Mouse (Mus musculus) gastrocnemius, adult 2 months (tissue): ENCODE results near the gene Lgals7. TPM values are rescaled to one million over a fixed set of nuclear protein-coding genes. Genes with fewer than 3 reads are reported as not detected.
A peak's percentile ranks its signal among the peaks of the same experiment; 100 is the strongest.

Source experiments
- DNase-seq: peaks from one replicate; pipeline ENCODE4 v3.0.0; 2022
- H3K27ac ChIP-seq: fragments of 200-600 bp; 2 replicates; pipeline ENCODE4 v1.8.1; 2022; ENCODE audit warnings: mild to moderate bottlenecking
- H3K4me3 ChIP-seq: fragments of 200-600 bp; 2 replicates; pipeline ENCODE4 v1.8.1; 2022; ENCODE audit warnings: mild to moderate bottlenecking, moderate library complexity
- CTCF ChIP-seq: fragments of 200-600 bp; IDR thresholded peaks from 2 replicates; pipeline ENCODE4 v1.8.1; 2022; ENCODE audit warnings: antibody characterized with exemption, mild to moderate bottlenecking, moderate library complexity
- intact Hi-C: fragments of 180-260 bp; cut with DNase I; formaldehyde crosslinking; loops from one replicate; pipeline ENCODE4 v1.15.1; 2025
- long read RNA-seq, 2 experiments: library from polyadenylated mRNA; stranded (forward); transcript quantifications; one replicate each; pipeline ENCODE4 v2.0.0; 2021
- total RNA-seq, 2 experiments: library from RNA; stranded (reverse); gene quantifications; 2 replicates each; pipeline ENCODE4 v1.2.3; 2021

The Lgals7 gene
- not detected for total RNA-seq
- long read RNA-seq, experiment 1 = 0 reads
- long read RNA-seq, experiment 2 = 0 reads

- intact Hi-C loops = no loop called here
- H3K4me3 ChIP-seq = no peak within 1 kb of the TSS
- no peak within 1 kb of the TSS for H3K27ac ChIP-seq
- no peak for DNase-seq
- no peak for TF ChIP-seq CTCF
Measured at GRCm38 (mm10) chr7:28863540-28863939, at the start of gene Lgals7. Gene Lgals7 (plus strand): TSS chr7:28863853.

GRCm38 (mm10) chr7:28814306-28815034 is 49.2 kb upstream of the Lgals7 start:
- intact Hi-C loops = no loop called here
- no peak for DNase-seq
- no peak overlapping the region for H3K27ac ChIP-seq
- no peak overlapping the region for H3K4me3 ChIP-seq
- TF ChIP-seq CTCF = no peak

GRCm38 (mm10) chr7:28815230-28815629 is 48.4 kb upstream of the Lgals7 start:
- intact Hi-C loops = no loop called here
- DNase-seq = no peak
- Histone ChIP-seq H3K27ac (no peak overlapping the region), H3K4me3 (no peak overlapping the region)
- TF ChIP-seq CTCF = no peak

GRCm38 (mm10) chr7:28816201-28816600 is 47.5 kb upstream of the Lgals7 start:
- no peak for TF ChIP-seq CTCF
- Histone ChIP-seq H3K4me3 (0 out of 2 replicates have a peak overlapping the region, but pooled peaks have one; percentile 15), H3K27ac (0 out of 2 replicates have a peak overlapping the region, but pooled peaks have one; percentile 16)
- no peak for DNase-seq
- intact Hi-C loops = no loop called here

GRCm38 (mm10) chr7:28816920-28817319 is 46.7 kb upstream of the Lgals7 start:
- intact Hi-C loops = no loop called here
- no peak for DNase-seq
- Histone ChIP-seq H3K4me3 (no peak overlapping the region), H3K27ac (no peak overlapping the region)
- TF ChIP-seq CTCF = no peak

- H3K4me3 ChIP-seq = no peak overlapping the region; the same call in 1 of the 2 replicates
- TF ChIP-seq CTCF = no peak
- H3K27ac ChIP-seq = 0 out of 2 replicates have a peak overlapping the region, but pooled peaks have one; percentile 8
- no peak for DNase-seq
- intact Hi-C loops = no loop called here
Measured at GRCm38 (mm10) chr7:28817524-28817923, 46.1 kb upstream of the Lgals7 start.

GRCm38 (mm10) chr7:28817957-28818356 is 45.7 kb upstream of the Lgals7 start:
- Histone ChIP-seq H3K4me3 (no peak overlapping the region; the same call in 1 of the 2 replicates), H3K27ac (0 out of 2 replicates have a peak overlapping the region, but pooled peaks have one; percentile 8)
- no peak for DNase-seq
- intact Hi-C loops = no loop called here
- no peak for TF ChIP-seq CTCF

GRCm38 (mm10) chr7:28818436-28818835 is 45.2 kb upstream of the Lgals7 start:
- H3K27ac ChIP-seq = no peak overlapping the region
- no peak for DNase-seq
- no peak overlapping the region for H3K4me3 ChIP-seq

GRCm38 (mm10) chr7:28818861-28819452 is 44.7 kb upstream of the Lgals7 start:
- peak overlapping the region; percentile 31; the same call in 1 of the 2 replicates for H3K27ac ChIP-seq
- intact Hi-C loops = no loop called here

More at GRCm38 (mm10) chr7:28818436-28818835, 45.2 kb upstream of the Lgals7 start:
- intact Hi-C loops = no loop called here
- TF ChIP-seq CTCF = no peak

GRCm38 (mm10) chr7:28819571-28819970 is 44.1 kb upstream of the Lgals7 start:
- no peak for TF ChIP-seq CTCF
- H3K27ac ChIP-seq = peak overlapping the region; percentile 96
- DNase-seq = no peak
- H3K4me3 ChIP-seq = peak overlapping the region; percentile 9; the same call in 1 of the 2 replicates
- intact Hi-C loops = no loop called here

More at GRCm38 (mm10) chr7:28818861-28819452, 44.7 kb upstream of the Lgals7 start:
- DNase-seq = no peak
- H3K4me3 ChIP-seq = no peak overlapping the region
- no peak for TF ChIP-seq CTCF

GRCm38 (mm10) chr7:28820358-28821260 is 43.0 kb upstream of the Lgals7 start:
- peak overlapping the region; percentile 9 for H3K4me3 ChIP-seq
- peak; percentile 43 for DNase-seq
- no peak for TF ChIP-seq CTCF
- H3K27ac ChIP-seq = peak overlapping the region; percentile 96
- intact Hi-C loops = no loop called here

GRCm38 (mm10) chr7:28821261-28821831 is 42.3 kb upstream of the Lgals7 start:
- no peak for TF ChIP-seq CTCF
- H3K4me3 ChIP-seq = peak overlapping the region; percentile 34
- peak overlapping the region; percentile 96 for H3K27ac ChIP-seq
- intact Hi-C loops = no loop called here
- peak; percentile 80 for DNase-seq
